In genomic region chr10:20464631-20465030, GRCm38 (mm10) we compare ENCODE assay signal across 26 mouse cellular contexts.
"Had no signal": no experiment of that assay in that cellular context is flagged by ENCODE, and none has a peak within 500 bp of the region (broad histone marks: within the 10 kb centered on the region; RNA-seq: fewer than 3 reads in every experiment).

No protein-coding gene starts in this region.

- H3K4me3 ChIP-seq: gastrocnemius, adult 2 months; heart, embryonic 10.5 days; heart, embryonic 12.5 days; hindbrain, embryonic 10.5 days; hindbrain, embryonic 12.5 days; hindbrain, embryonic 15.5 days; intestine, embryonic 15.5 days; layer of hippocampus, adult 2 months; left cerebral cortex, adult 2 months; limb, embryonic 10.5 days; limb, embryonic 12.5 days; liver, embryonic 13.5 days had no signal

- DNase-seq: gastrocnemius, adult 2 months; gastrocnemius, postnatal 10 days; gastrocnemius, postnatal 25 days; heart, adult 18-20 months; heart, postnatal 10 days; heart, postnatal 4 days; kidney, adult 18-20 months; kidney, adult 8-10 months; kidney, postnatal 10 days; kidney, postnatal 25 days; kidney, postnatal 4 days; liver; liver, embryonic 13.5 days had no signal

- H3K4me2 ChIP-seq: heart, embryonic 12.5 days; hindbrain, embryonic 12.5 days; hindbrain, embryonic 15.5 days; intestine, embryonic 15.5 days; limb, embryonic 12.5 days; liver, embryonic 11.5 days; liver, embryonic 13.5 days had no signal

- H3K4me1 ChIP-seq: hindbrain, embryonic 10.5 days; hindbrain, embryonic 12.5 days; hindbrain, embryonic 15.5 days; intestine, embryonic 15.5 days; liver, embryonic 13.5 days had no signal

- H3K36me3 ChIP-seq: heart, embryonic 10.5 days; heart, embryonic 12.5 days; hindbrain, embryonic 10.5 days; hindbrain, embryonic 12.5 days; hindbrain, embryonic 15.5 days; intestine, embryonic 15.5 days; limb, embryonic 10.5 days; limb, embryonic 12.5 days; liver, embryonic 13.5 days had no signal

- H3K9me3 ChIP-seq: heart, embryonic 10.5 days; heart, embryonic 12.5 days; hindbrain, embryonic 10.5 days; hindbrain, embryonic 12.5 days; hindbrain, embryonic 15.5 days; intestine, embryonic 15.5 days; limb, embryonic 10.5 days; limb, embryonic 12.5 days; liver, embryonic 13.5 days had no signal

- H3K27me3 ChIP-seq: heart, embryonic 12.5 days; hindbrain, embryonic 12.5 days; hindbrain, embryonic 15.5 days; intestine, embryonic 15.5 days; limb, embryonic 12.5 days; liver, embryonic 13.5 days had no signal

- ATAC-seq: inflammation-experienced regulatory T-cells, adult 6 months; intestine, embryonic 15.5 days; intestine, postnatal 0 days had no signal

- H3K27ac ChIP-seq: gastrocnemius, adult 2 months; heart, embryonic 10.5 days; hindbrain, embryonic 10.5 days; hindbrain, embryonic 12.5 days; hindbrain, embryonic 15.5 days; intestine, embryonic 15.5 days; layer of hippocampus, adult 2 months; left cerebral cortex, adult 2 months; limb, embryonic 10.5 days; limb, embryonic 12.5 days; liver, embryonic 13.5 days had no signal

- H3K9ac ChIP-seq: heart, embryonic 12.5 days; hindbrain, embryonic 12.5 days; hindbrain, embryonic 15.5 days; intestine, embryonic 15.5 days; limb, embryonic 12.5 days; liver, embryonic 13.5 days had no signal
